Mouse (Mus musculus): ENCODE data around the gene Olfr267. TPM values are rescaled to one million over a fixed set of nuclear protein-coding genes. Genes with fewer than 3 reads are reported as not detected.
A peak's percentile ranks its signal among the peaks of the same experiment; 100 is the strongest.

Olfr267 gene
- polyA plus RNA-seq (2012; rRNA removed) = not detected in 2 replicates

DNA sequence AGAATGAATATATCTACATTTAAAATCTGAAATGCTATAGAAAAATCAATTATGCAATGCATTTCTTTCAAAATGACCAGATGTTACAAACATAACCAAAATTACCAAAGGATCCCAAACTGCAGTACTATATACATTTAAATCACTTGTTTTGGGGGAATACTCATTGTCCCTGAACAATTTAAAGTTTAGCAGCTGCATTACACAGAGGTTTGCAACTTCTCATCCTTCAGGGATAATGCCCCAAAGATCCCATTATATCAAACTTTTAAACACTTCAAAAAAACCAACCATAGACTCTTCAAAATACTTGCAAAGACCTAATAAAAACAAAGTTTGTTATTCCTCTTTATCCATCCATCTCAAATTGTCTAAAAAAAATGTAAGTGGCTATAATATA lies at the start of gene Olfr267:
Gene Olfr267, minus strand, starts transcription at position 101 of the 400 bp plus-strand sequence.
- H3K27me3 ChIP-seq (replicated peaks; ENCODE audit: control insufficient read depth, insufficient read depth, low read length) = no peaks in the 10 kb centered on the region
- no peaks in the 10 kb centered on the region for H3K4me1 ChIP-seq (ENCODE audit: control insufficient read depth, insufficient read depth, low read length)
- no peaks in the 10 kb centered on the region for H3K36me3 ChIP-seq (ENCODE audit: control insufficient read depth, insufficient read depth, low read length)
- TF ChIP-seq POLR2A (IDR thresholded peaks at IDR 0.05; ENCODE audit: low read depth, low read length) (no peak), CTCF (conservative IDR thresholded peaks at IDR 0.05; ENCODE audit: insufficient read depth, insufficient read length, low read depth, low read length) (no peak)
- H3K4me3 ChIP-seq (ENCODE audit: insufficient read depth, low read depth, low read length) = no peak within 1 kb of the TSS
- DNase-seq = no peak
- H3K27ac ChIP-seq (ENCODE audit: insufficient read depth, low read depth, low read length) = no peak within 1 kb of the TSS

DNA sequence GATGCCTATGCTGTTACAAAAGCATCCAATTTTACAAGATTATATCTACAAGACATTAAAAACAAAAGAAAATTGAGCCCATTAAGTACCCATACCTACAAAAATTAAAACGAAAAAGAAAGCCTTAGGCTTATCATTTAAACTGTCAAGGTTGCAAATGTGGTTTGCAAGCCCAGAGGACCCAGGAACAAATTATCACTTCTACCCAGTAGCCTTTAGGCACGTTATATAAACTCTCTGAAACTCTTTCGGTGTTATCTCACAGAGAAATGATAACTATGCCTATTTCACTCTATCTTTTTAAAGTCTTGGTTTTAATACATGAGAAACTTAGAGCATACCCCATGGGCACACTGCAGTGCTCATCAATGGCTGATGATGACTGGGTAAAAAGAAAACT lies 45.4 kb upstream of the Olfr267 start:
- DNase-seq = no peak
- H3K27me3 ChIP-seq (replicated peaks; ENCODE audit: control insufficient read depth, insufficient read depth, low read length) = no peaks in the 10 kb centered on the region
- no peaks in the 10 kb centered on the region for H3K4me1 ChIP-seq (ENCODE audit: control insufficient read depth, insufficient read depth, low read length)
- 94% methylated on average over 3 of the region's 3 CpGs for WGBS
- TF ChIP-seq POLR2A (IDR thresholded peaks at IDR 0.05; ENCODE audit: low read depth, low read length) = no peak
- no peak for TF ChIP-seq CTCF (conservative IDR thresholded peaks at IDR 0.05; ENCODE audit: insufficient read depth, insufficient read length, low read depth, low read length)
- peaks cover 2% of the 10 kb centered on the region for H3K36me3 ChIP-seq (ENCODE audit: control insufficient read depth, insufficient read depth, low read length)
- no peak overlapping the region for H3K4me3 ChIP-seq (ENCODE audit: insufficient read depth, low read depth, low read length)
- H3K27ac ChIP-seq (ENCODE audit: insufficient read depth, low read depth, low read length) = no peak overlapping the region

DNA sequence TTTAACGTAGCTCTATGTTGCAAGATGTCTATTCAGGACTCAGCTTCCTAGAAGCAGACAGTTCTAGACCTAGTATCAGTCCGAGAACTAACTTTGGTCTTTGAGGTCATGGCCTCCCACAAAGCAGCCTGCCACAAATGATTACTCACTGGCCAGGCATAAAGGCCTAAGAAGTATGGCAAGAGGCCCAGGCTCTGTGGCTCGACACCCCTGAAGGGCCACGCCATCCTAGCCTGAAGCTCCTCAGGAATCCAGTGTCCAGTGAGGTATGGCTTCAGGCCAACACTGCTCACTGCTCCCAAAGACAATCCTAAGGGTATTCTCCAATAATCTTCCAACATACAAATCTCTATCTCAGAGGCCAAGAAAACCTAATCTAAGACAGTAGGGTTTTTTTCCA lies 38.4 kb upstream of the Olfr267 start:
- Histone ChIP-seq H3K4me1 (ENCODE audit: control insufficient read depth, insufficient read depth, low read length) (no peaks in the 10 kb centered on the region), H3K36me3 (ENCODE audit: control insufficient read depth, insufficient read depth, low read length) (peaks cover 5% of the 10 kb centered on the region), H3K4me3 (ENCODE audit: insufficient read depth, low read depth, low read length) (no peak overlapping the region), H3K27me3 (replicated peaks; ENCODE audit: control insufficient read depth, insufficient read depth, low read length) (no peaks in the 10 kb centered on the region), H3K27ac (ENCODE audit: insufficient read depth, low read depth, low read length) (no peak overlapping the region)
- WGBS = 65% methylated on average over 4 of the region's 4 CpGs
- DNase-seq = peak; percentile 10
- TF ChIP-seq POLR2A (IDR thresholded peaks at IDR 0.05; ENCODE audit: low read depth, low read length) = no peak
- no peak for TF ChIP-seq CTCF (conservative IDR thresholded peaks at IDR 0.05; ENCODE audit: insufficient read depth, insufficient read length, low read depth, low read length)

DNA sequence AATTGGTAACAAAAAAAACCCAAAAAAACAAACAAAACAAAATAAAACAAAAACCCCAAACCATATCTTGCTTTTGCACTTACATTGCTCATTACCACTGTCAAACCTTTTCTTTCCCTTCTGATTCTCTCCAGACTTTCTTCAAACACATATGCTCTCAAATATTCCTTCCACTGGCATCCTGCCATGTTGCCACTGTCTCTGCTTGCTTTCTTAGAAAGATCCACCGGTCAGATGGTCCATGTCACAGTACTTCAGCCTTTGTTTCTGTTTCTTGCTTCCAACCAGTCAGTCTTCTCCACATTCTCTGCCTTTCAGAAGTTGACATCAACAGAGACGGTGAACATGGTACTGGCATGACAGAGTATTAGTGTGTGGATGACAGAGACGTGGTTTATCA lies 857 bp downstream of the Olfr267 start:
- TF ChIP-seq POLR2A (IDR thresholded peaks at IDR 0.05; ENCODE audit: low read depth, low read length) = no peak
- no peak for TF ChIP-seq CTCF (conservative IDR thresholded peaks at IDR 0.05; ENCODE audit: insufficient read depth, insufficient read length, low read depth, low read length)
- H3K27ac ChIP-seq (ENCODE audit: insufficient read depth, low read depth, low read length) = no peak overlapping the region
- H3K27me3 ChIP-seq (replicated peaks; ENCODE audit: control insufficient read depth, insufficient read depth, low read length) = no peaks in the 10 kb centered on the region
- 81% methylated on average over 3 of the region's 3 CpGs for WGBS
- no peak overlapping the region for H3K4me3 ChIP-seq (ENCODE audit: insufficient read depth, low read depth, low read length)
- H3K36me3 ChIP-seq (ENCODE audit: control insufficient read depth, insufficient read depth, low read length) = no peaks in the 10 kb centered on the region
- no peaks in the 10 kb centered on the region for H3K4me1 ChIP-seq (ENCODE audit: control insufficient read depth, insufficient read depth, low read length)
- no peak for DNase-seq

DNA sequence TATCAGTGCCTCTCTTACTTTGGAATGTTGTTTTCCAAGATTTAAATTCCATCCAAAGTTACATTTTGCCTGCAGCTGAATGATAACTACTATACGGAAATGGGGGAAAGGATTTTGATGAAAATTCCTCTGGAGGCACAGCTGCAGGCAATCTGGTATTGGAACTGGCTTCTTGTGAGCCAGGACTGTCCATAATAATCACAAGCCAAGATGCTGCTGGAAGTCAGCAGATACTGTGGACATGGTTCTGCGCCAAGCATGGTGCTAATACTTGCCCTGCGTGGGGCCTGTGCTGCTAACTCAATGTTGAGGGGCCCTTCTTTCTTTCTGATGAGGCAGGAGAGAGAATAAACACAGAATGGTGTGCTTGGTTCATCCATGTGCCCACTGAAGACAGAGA lies 24.1 kb downstream of the Olfr267 start:
- Histone ChIP-seq H3K36me3 (ENCODE audit: control insufficient read depth, insufficient read depth, low read length) (no peaks in the 10 kb centered on the region), H3K27ac (ENCODE audit: insufficient read depth, low read depth, low read length) (no peak overlapping the region), H3K4me1 (ENCODE audit: control insufficient read depth, insufficient read depth, low read length) (no peaks in the 10 kb centered on the region), H3K27me3 (replicated peaks; ENCODE audit: control insufficient read depth, insufficient read depth, low read length) (no peaks in the 10 kb centered on the region), H3K4me3 (ENCODE audit: insufficient read depth, low read depth, low read length) (no peak overlapping the region)
- no peak for DNase-seq
- TF ChIP-seq POLR2A (IDR thresholded peaks at IDR 0.05; ENCODE audit: low read depth, low read length) = no peak
- TF ChIP-seq CTCF (conservative IDR thresholded peaks at IDR 0.05; ENCODE audit: insufficient read depth, insufficient read length, low read depth, low read length) = no peak
- WGBS = 69% methylated on average over 3 of the region's 3 CpGs

DNA sequence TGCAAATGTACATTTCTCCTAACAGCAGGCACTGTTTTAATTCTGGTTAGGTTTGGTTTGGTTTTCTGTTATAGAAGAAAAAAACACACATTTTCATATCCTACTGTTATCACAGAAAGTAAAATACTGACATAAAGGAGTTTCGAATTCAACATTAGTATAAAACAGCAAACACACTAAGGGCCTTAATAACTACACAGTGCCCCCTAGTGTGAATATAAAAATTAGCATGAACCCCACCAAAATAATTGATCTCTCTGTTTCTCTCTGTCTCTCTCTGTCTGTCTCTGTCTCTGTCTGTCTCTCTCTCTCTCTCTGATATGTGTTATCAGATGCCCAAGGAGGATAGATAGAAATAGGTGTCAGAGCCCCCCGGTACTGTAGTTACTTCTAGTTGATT lies 38.0 kb downstream of the Olfr267 start:
- DNase-seq = peak; percentile 35
- WGBS = 41% methylated on average over 2 of the region's 2 CpGs
- no peaks in the 10 kb centered on the region for H3K36me3 ChIP-seq (ENCODE audit: control insufficient read depth, insufficient read depth, low read length)
- H3K27me3 ChIP-seq (replicated peaks; ENCODE audit: control insufficient read depth, insufficient read depth, low read length) = no peaks in the 10 kb centered on the region
- 0 out of 2 replicates have a peak, but pooled peaks cover 2% of the 10 kb centered on the region for H3K4me1 ChIP-seq (ENCODE audit: control insufficient read depth, insufficient read depth, low read length)
- no peak overlapping the region for H3K4me3 ChIP-seq (ENCODE audit: insufficient read depth, low read depth, low read length)
- TF ChIP-seq CTCF (conservative IDR thresholded peaks at IDR 0.05; ENCODE audit: insufficient read depth, insufficient read length, low read depth, low read length) (no peak), POLR2A (IDR thresholded peaks at IDR 0.05; ENCODE audit: low read depth, low read length) (no peak)
- no peak overlapping the region for H3K27ac ChIP-seq (ENCODE audit: insufficient read depth, low read depth, low read length)

DNA sequence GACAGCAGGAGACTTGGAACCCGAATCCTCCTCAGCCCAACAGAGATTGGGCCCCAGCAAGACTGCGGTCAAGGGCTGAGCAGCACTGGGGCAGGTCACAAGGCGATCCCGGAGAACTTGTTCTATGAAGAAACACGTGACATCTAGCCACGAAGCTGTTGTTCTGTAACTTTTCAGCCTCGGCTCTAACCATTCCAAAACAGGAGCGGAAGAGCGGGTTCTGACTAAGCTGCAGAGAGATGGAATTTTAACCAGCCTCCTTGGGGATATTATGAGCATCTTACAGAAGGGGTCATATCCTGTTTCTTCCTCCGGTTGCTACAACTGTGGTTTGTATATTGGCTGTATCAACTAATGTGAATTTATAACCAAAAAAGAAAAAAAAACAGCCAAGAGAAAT lies 38.4 kb downstream of the Olfr267 start:
- Histone ChIP-seq H3K4me1 (ENCODE audit: control insufficient read depth, insufficient read depth, low read length) (0 out of 2 replicates have a peak, but pooled peaks cover 2% of the 10 kb centered on the region), H3K27me3 (replicated peaks; ENCODE audit: control insufficient read depth, insufficient read depth, low read length) (no peaks in the 10 kb centered on the region), H3K4me3 (ENCODE audit: insufficient read depth, low read depth, low read length) (no peak overlapping the region), H3K36me3 (ENCODE audit: control insufficient read depth, insufficient read depth, low read length) (no peaks in the 10 kb centered on the region), H3K27ac (ENCODE audit: insufficient read depth, low read depth, low read length) (no peak overlapping the region; the same call in 1 of the 2 replicates)
- 36% methylated on average over 10 of the region's 10 CpGs for WGBS
- no peak for TF ChIP-seq POLR2A (IDR thresholded peaks at IDR 0.05; ENCODE audit: low read depth, low read length)
- TF ChIP-seq CTCF (conservative IDR thresholded peaks at IDR 0.05; ENCODE audit: insufficient read depth, insufficient read length, low read depth, low read length) = no peak
- peak; percentile 63 for DNase-seq

All from kidney, adult 2 months (tissue).